Mouse (Mus musculus) forebrain, embryonic 15.5 days (tissue): ENCODE results near the gene Sh3glb1. TPM values are rescaled to one million over a fixed set of nuclear protein-coding genes. Genes with fewer than 3 reads are reported as not detected.
"Not testable (repeated sequence)": the region's sequence is repeated elsewhere in the genome, so short reads cannot be mapped to it uniquely, and the experiment has no call there.

Source experiments
- ATAC-seq: fragments of 200-750 bp; cut with Nextera tagmentation; replicated peaks from 2 replicates; pipeline ENCODE4 v1.8.0; 2017; ENCODE audit warnings: mild to moderate bottlenecking, moderate TSS enrichment, moderate library complexity
- H3K27ac ChIP-seq: fragments of 300-500 bp; sonication (generic); replicated peaks from 2 replicates; pipeline ENCODE4 v1.5.1; 2015; ENCODE audit warnings: mild to moderate bottlenecking, inconsistent platforms
- H3K27me3 ChIP-seq: fragments of 300-500 bp; sonication (generic); 2 replicates; pipeline ENCODE4 v1.6.1; 2015; ENCODE audit warnings: inconsistent platforms
- H3K36me3 ChIP-seq: fragments of 300-500 bp; sonication (generic); 2 replicates; pipeline ENCODE4 v1.6.1; 2015; ENCODE audit warnings: mild to moderate bottlenecking, inconsistent platforms
- H3K4me1 ChIP-seq: fragments of 300-500 bp; sonication (generic); 2 replicates; pipeline ENCODE4 v1.6.1; 2015; ENCODE audit warnings: inconsistent platforms
- H3K4me2 ChIP-seq: fragments of 300-500 bp; sonication (generic); replicated peaks from 2 replicates; pipeline ENCODE4 v1.6.1; 2015; ENCODE audit warnings: mild to moderate bottlenecking, inconsistent platforms
- H3K4me3 ChIP-seq: fragments of 300-500 bp; sonication (generic); 2 replicates; pipeline ENCODE4 v1.5.1; 2015; ENCODE audit warnings: mild to moderate bottlenecking, inconsistent platforms
- H3K9ac ChIP-seq: fragments of 300-500 bp; sonication (generic); replicated peaks from 2 replicates; pipeline ENCODE4 v1.6.1; 2015; ENCODE audit warnings: mild to moderate bottlenecking, inconsistent platforms
- H3K9me3 ChIP-seq: fragments of 300-500 bp; sonication (generic); 2 replicates; pipeline ENCODE4 v1.6.1; 2016; ENCODE audit warnings: inconsistent platforms
- WGBS: fragments of 180-500 bp; shearing (Covaris S2); methylation state at CpG from one replicate; pipeline ENCODE4 v1.1.7; 2015; ENCODE audit warnings: mixed read lengths; 5-methylcytosine and 5-hydroxymethylcytosine counted together
- polyA plus RNA-seq: library from polyadenylated mRNA; unstranded; fragments of >200 nt; fragmentation: Nextera tagmentation; extraction: Ambion mirVana; gene quantifications from 2 replicates; pipeline ENCODE4 v1.2.1, GENCODE M21; 2015

The Sh3glb1 gene
- 92.1 and 96.7 TPM in 2 replicates for polyA plus RNA-seq

DNA sequence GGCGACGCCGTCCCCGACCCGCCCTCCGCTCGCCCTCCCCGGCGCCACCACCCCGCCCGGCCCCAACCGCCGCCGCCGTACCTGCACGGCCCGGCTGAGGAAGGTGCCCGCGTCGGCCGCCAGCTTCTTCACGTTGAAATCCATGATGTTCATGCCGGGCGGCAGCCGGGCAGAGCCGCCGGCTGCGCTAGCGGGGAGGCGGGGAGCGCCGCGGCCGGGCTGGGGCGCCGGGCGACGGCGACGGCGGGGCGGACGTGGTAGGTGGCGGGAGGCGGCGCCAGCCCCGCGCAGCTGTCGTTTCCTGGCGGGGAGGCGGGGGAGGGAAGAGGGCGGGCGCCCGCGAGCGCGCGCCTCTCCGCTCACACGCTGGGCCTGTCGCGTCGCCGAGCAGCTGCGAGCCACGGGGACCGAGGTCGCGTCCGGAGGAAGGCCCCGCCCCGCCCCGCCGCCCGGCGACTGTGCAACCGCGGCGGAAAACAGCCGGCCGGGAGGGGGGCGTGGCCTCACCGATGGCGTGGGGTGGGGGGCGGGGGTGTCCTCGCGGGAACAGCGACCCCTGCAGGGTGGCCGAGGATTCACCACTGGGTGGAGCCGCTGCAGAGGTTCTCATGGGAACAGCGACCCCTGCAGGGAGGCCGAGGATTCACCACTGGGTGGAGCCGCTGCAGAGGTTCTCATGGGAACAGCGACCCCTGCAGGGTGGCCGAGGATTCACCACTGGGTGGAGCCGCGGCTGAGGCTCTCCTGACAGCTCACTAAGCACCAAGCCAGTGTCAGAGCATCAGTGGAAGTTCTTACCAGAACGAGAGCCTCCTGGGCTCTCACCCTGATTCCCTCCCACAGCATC is at the start of gene Sh3glb1:
Sh3glb1 (minus strand) TSS at position 435 of the 847 bp plus-strand sequence.
- Histone ChIP-seq H3K4me2 (peak within 1 kb of the TSS; percentile 78), H3K27ac (peak within 1 kb of the TSS; percentile 97), H3K9ac (peak within 1 kb of the TSS; percentile 75), H3K4me1 (peaks cover 39% of the 10 kb centered on the region), H3K36me3 (no peaks in the 10 kb centered on the region), H3K4me3 (peak within 1 kb of the TSS; percentile 68), H3K27me3 (no peaks in the 10 kb centered on the region), H3K9me3 (no peaks in the 10 kb centered on the region)
- 1% methylated on average over 76 of the region's 98 CpGs for WGBS
- peak; percentile 90 for ATAC-seq

DNA sequence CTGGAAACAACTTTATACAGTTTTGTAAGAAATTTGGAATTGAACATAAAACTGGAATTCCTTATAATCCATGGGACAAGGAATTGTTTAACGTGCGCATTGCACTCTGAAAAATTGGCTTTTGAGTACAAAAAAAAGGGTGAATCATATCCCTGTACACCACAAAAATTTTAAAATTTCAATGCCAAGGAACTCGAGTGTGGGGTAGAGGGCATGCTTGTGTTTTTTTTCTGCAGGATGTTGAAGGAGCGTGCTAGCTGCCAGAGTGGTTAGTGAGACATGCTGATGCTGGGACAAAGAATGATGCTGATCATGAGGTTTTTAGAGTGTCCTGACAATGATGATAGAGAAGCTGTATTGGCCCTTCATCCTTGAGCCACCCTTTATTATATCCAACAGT is 45.0 kb upstream of the Sh3glb1 start:
- ATAC-seq: no peak
- Histone ChIP-seq H3K4me3 (no peak overlapping the region), H3K4me1 (no peaks in the 10 kb centered on the region), H3K4me2 (no peak overlapping the region), H3K9me3 (no peaks in the 10 kb centered on the region), H3K27ac (no peak overlapping the region), H3K9ac (no peak overlapping the region), H3K36me3 (no peaks in the 10 kb centered on the region), H3K27me3 (no peaks in the 10 kb centered on the region)
- WGBS: 93% methylated on average over 4 of the region's 4 CpGs

DNA sequence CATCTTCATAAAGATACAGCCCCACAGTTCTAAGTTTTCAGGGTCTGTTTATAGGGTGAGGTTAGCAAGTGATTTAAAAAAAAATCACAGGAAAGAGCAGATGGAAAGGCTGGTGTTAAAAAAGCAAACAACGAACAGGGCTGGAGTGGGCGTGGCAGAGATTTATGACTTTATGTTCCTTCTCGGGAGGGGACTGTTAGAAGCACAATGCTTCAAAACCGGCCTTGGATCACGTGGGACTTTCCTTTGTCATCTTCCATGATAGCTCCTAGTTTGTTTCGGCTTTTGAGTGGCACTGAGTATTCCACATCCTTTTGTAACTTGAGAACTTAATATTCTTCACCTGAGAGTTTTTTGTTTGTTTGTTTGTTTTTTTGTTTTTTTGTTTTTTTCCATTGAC is 41.3 kb upstream of the Sh3glb1 start:
- Histone ChIP-seq H3K27me3 (no peaks in the 10 kb centered on the region), H3K9ac (no peak overlapping the region), H3K27ac (no peak overlapping the region), H3K4me3 (no peak overlapping the region), H3K4me1 (no peaks in the 10 kb centered on the region), H3K4me2 (no peak overlapping the region), H3K36me3 (no peaks in the 10 kb centered on the region), H3K9me3 (no peaks in the 10 kb centered on the region)
- WGBS: 80% methylated on average over 6 of the region's 6 CpGs
- no peak for ATAC-seq

DNA sequence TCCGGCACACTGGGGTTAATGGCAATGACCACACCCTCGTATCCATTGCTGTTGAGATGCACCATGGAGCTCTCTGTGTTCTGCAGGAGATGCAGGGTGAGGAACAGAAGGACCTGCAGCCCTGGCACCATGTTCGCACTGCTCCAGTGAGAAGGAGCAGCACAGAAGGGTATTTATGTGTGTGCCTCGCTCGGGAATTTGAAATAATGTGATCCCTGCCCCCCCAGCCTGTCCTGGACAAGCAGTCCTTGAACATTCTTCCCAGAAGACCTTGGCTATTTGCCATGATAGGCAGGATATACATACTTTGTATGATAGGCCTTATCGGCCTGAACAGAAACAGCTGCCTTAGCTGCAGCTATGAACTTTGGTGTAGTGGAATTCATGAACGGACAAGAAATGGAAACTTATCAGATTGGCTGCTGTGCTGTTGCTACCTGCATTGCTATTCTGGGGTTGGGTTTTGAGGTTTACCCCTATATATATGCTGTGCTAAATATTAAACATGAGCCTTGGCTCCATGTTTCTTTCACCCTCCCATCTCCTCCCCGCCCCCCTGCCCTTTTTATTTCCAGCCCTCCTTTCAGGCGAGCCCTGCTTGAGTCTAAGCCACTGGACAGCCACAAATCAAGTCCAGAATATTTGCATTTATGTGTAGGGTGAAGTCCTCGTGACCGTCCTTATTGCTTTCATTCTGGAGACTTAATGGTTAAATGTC is 40.6 kb upstream of the Sh3glb1 start, which contains the start of gene Clca3a1:
Clca3a1 (minus strand) TSS at position 386 of the 718 bp plus-strand sequence.
- Histone ChIP-seq H3K27ac (no peak within 1 kb of the TSS), H3K4me3 (no peak within 1 kb of the TSS), H3K9me3 (no peaks in the 10 kb centered on the region), H3K9ac (no peak within 1 kb of the TSS), H3K36me3 (no peaks in the 10 kb centered on the region), H3K4me2 (no peak within 1 kb of the TSS), H3K4me1 (no peaks in the 10 kb centered on the region), H3K27me3 (no peaks in the 10 kb centered on the region)
- ATAC-seq: no peak
- WGBS: 89% methylated on average over 11 of the region's 11 CpGs

DNA sequence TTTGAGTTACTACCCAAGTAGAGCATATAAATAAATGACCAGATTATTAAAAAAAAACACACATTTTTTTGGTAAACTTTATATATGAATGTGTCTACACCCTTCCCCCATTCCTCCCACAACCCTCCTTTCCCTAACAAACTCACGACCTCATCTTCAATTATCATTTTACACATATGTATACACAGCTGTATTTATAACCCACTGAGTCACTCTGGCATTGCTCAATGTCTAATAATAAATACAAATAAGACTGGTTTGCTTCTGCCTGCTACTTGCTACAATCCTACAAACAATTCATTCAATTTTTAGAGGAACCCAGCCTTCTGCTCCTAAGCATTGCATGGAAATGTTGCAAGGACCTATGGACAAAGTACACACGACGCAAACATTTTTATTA is 39.6 kb upstream of the Sh3glb1 start:
- WGBS: 87% methylated on average over 3 of the region's 3 CpGs
- H3K9me3 ChIP-seq: no peaks in the 10 kb centered on the region
- H3K4me2 ChIP-seq: no peak overlapping the region
- H3K27me3 ChIP-seq: no peaks in the 10 kb centered on the region
- no peaks in the 10 kb centered on the region for H3K36me3 ChIP-seq
- H3K27ac ChIP-seq: no peak overlapping the region
- ATAC-seq: no peak
- H3K4me3 ChIP-seq: no peak overlapping the region
- H3K4me1 ChIP-seq: no peaks in the 10 kb centered on the region
- no peak overlapping the region for H3K9ac ChIP-seq

DNA sequence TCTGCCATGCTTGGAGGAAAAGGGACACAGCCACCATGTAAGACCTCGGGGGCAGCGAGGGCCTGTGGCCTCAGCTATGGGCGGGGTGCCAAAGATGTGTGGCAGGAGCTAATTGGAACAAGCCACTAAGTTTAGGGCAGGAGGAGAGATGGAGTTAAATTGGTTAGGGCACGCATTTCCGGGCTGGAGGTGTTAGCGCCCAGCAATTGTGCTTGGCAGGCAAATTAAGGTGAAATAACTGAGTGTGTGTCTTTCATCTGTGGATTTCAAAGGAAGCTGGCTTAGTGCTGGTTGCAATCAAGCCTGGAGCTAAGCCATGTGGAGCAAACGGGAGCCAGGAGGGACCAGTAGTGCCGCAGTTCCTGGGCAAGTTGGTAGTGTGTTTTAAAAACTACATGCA is 36.0 kb upstream of the Sh3glb1 start:
- H3K4me2 ChIP-seq, H3K36me3 ChIP-seq, H3K4me1 ChIP-seq, H3K9ac ChIP-seq, H3K27me3 ChIP-seq, H3K27ac ChIP-seq, H3K4me3 ChIP-seq, H3K9me3 ChIP-seq: not testable (repeated sequence)
- 0 out of 2 replicates have a peak, but pooled peaks have one; percentile 36 for ATAC-seq
- 53% methylated on average over 8 of the region's 8 CpGs for WGBS

DNA sequence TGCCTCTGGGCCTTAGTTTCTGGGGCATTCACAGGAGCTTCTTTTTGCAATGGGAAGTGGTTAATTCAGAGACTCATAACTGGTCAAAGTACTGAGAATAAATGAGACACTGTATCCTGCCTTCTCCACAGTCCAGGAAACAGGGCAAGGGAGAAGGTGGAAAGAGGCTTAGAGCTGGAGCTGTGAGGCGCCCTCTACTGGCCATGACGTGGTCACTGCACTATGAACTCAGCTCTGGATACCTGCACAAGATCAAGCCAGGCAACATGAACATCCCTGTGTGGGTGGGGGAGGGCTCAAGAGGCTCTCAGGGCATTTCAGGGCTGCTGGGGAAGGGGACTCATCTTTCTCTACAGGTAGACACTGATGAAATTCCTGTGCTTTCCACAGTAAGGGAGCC is 33.0 kb upstream of the Sh3glb1 start:
- no peak overlapping the region for H3K4me3 ChIP-seq
- no peak overlapping the region for H3K9ac ChIP-seq
- H3K4me2 ChIP-seq: no peak overlapping the region
- no peaks in the 10 kb centered on the region for H3K36me3 ChIP-seq
- 5% methylated on average over 2 of the region's 2 CpGs for WGBS
- H3K27ac ChIP-seq: no peak overlapping the region
- ATAC-seq: no peak
- H3K9me3 ChIP-seq: no peaks in the 10 kb centered on the region
- H3K27me3 ChIP-seq: no peaks in the 10 kb centered on the region
- H3K4me1 ChIP-seq: 0 out of 2 replicates have a peak, but pooled peaks cover 3% of the 10 kb centered on the region

DNA sequence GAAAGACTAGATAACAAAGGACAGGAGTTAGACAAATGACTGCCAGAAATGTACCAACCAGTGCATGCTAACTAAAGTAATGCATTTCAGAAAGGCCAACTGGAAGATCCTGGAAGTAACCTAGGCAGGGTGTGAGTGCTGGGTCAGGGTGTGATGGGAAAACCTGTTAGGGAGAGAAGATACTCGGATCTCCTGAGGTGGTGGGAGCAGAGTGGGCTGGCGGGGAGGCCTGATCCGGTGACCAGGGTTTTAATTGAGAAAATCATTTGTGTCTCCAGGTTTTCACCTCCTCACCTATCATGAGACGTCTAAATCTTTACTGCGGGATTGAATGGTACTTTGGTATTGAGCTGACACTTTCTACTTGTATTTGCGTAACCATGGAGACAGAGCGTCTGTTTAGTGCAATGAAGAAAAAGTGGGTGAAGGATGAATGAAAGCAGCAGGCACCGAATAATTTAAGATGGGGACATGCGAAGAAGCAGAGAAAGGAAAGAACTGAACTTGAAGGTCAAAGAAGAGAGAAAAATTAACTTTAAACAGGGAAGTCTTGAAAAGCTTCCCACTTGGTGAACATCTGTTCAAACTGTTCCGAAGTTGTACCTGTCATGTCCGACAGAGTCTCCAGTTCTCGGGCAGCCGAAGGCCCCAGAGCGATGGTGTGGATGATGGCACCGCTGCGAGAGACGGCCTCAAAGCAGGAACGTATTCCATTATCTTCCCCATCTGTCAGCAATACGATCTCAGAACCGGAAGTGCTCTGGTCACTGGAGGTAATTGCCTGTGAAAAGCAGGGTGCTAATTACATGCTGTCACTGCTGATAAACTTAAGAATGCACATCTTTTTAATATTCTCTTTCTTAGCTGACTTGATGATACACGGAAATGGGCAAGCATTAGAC is 29.2 kb upstream of the Sh3glb1 start:
- H3K27ac ChIP-seq, H3K4me1 ChIP-seq, H3K9ac ChIP-seq, H3K4me2 ChIP-seq, H3K36me3 ChIP-seq, H3K4me3 ChIP-seq, H3K9me3 ChIP-seq, H3K27me3 ChIP-seq: not testable (repeated sequence)
- peak; percentile 83 for ATAC-seq
- WGBS: 30% methylated on average over 20 of the region's 21 CpGs

DNA sequence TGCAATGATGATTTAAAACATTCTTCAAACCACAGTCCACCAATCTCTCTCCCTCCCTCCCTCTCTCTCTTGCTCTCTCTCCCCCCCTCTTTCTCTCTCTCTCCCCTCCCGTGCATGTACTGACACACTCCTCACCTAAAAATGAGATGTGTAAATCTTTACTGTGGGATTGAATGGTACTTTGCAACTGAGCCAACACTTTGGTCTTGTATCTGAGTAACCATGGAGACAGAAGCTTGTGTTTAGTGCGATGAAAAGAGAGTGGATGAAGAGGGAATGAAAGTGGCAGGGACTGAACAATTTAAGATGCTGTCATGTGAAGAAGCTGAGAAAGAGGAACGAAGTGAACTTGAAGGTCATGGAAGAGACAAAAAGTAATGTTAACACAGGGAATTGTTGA is 27.6 kb upstream of the Sh3glb1 start:
- not testable (repeated sequence) for H3K9me3 ChIP-seq, H3K9ac ChIP-seq, H3K4me1 ChIP-seq, H3K27me3 ChIP-seq, H3K27ac ChIP-seq, H3K36me3 ChIP-seq, H3K4me2 ChIP-seq, H3K4me3 ChIP-seq
- ATAC-seq: peak; percentile 73
- 6% methylated on average over 3 of the region's 3 CpGs for WGBS

DNA sequence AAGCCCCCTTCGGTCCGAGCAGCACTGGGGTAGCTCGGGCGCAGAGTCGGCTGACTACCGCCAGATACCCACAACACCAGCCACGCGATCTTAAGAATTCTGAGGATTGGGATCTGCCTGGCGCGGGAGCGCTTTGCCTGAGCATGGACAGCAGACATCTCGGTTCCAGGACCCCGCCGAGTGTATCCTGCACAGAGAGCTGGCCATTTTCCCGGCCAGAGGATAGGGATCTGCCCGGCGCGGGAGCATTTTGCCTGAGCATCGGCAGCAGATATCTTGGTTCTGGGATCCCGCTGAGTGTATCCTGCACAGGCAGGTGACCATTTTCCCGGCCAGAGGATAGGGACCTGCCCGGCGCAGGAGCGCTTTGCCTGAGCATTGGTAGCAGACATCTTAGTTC is 18.3 kb upstream of the Sh3glb1 start:
- not testable (repeated sequence) for ATAC-seq, H3K4me1 ChIP-seq, H3K4me3 ChIP-seq, H3K4me2 ChIP-seq, H3K9me3 ChIP-seq, H3K36me3 ChIP-seq, H3K27ac ChIP-seq, H3K9ac ChIP-seq, H3K27me3 ChIP-seq
- WGBS: 74% methylated on average over 24 of the region's 24 CpGs

DNA sequence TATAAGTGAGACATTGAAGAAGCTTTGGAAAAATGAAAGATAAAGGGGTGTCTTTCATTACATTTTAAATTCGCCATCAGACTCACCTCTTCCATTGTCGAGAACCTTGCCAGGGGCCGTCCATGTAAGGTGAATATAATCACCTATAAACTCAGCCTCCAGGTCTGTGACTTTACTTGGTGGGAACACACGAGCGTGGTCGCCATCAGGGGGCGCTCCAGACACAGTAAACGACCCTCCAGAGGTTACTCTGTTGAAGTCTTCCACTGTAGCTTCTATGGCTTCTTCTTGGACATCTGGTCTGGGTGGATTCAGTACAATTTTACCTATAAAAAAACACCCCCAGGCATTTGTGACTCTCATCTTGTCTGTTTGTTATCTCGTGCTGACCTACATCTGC is 16.7 kb upstream of the Sh3glb1 start:
- WGBS: 30% methylated on average over 9 of the region's 9 CpGs
- Histone ChIP-seq H3K9ac (no peak overlapping the region), H3K27ac (no peak overlapping the region), H3K36me3 (no peaks in the 10 kb centered on the region), H3K4me3 (no peak overlapping the region), H3K4me1 (no peaks in the 10 kb centered on the region), H3K4me2 (no peak overlapping the region), H3K9me3 (no peaks in the 10 kb centered on the region), H3K27me3 (no peaks in the 10 kb centered on the region)
- ATAC-seq: no peak

DNA sequence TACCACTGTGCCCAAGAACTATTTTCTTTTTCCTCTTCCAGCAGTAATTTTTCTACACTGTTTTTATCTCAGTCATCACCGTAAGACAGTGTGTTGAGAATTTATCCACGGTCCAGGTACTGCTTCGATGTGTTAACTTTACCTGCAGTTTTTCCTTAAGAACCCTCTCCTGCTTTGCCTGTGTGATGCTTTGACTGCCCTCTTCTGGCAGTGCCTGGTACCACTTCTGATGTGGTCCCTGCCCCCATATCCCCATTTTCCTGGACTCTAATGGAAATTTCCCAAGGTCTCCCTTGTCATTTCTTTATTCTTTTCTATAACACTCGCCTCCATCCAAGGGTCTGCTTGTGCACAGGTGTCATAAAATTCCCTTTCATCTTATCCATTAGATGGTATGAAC is 3.3 kb upstream of the Sh3glb1 start:
- Histone ChIP-seq H3K36me3 (no peaks in the 10 kb centered on the region), H3K4me3 (no peak overlapping the region), H3K27ac (no peak overlapping the region), H3K4me2 (no peak overlapping the region), H3K4me1 (peaks cover 14% of the 10 kb centered on the region), H3K9ac (no peak overlapping the region), H3K9me3 (no peaks in the 10 kb centered on the region), H3K27me3 (no peaks in the 10 kb centered on the region)
- WGBS: 41% methylated on average over 4 of the region's 4 CpGs
- no peak for ATAC-seq
